Mouse (Mus musculus): ENCODE measurements at regions not wholly inside any gene's neighbourhood (a gene's known extent, or its start where the extent isn't known, plus 50 kb on each side); places are given as distances from the start of the nearest gene placed in this dataset.

GRCm38 (mm10) chr10:16443901-16444300 is 1279.1 kb upstream of the Cited2 start:
- TF ChIP-seq CTCF (conservative IDR thresholded peaks at IDR 0.05; ENCODE audit: low read length) (no peak), POU5F1 (IDR thresholded peaks at IDR 0.05; ENCODE audit: borderline replicate concordance, low read length) (no peak), NANOG (IDR thresholded peaks at IDR 0.05; ENCODE audit: borderline replicate concordance, low read length) (no peak)
